Mouse (Mus musculus): ENCODE data around the gene Tle4. TPM values are rescaled to one million over a fixed set of nuclear protein-coding genes. Genes with fewer than 3 reads are reported as not detected.

Tle4 gene
- total and polyA plus RNA-seq, 2 experiments from 2014 or later: 22.9 to 82.7 TPM

- H3K36me3 ChIP-seq (ENCODE audit: insufficient read depth): no peaks in the 10 kb centered on the region
- H3K4me2 ChIP-seq (ENCODE audit: low read depth): no peak overlapping the region
- no peaks in the 10 kb centered on the region for H3K4me1 ChIP-seq (ENCODE audit: insufficient read depth)
- no peak for TF ChIP-seq CTCF (IDR thresholded peaks at IDR 0.05; ENCODE audit: low read depth)
- WGBS: 92% methylated on average over 8 of the region's 8 CpGs
- no peak overlapping the region for H3K9ac ChIP-seq
- H3K27ac ChIP-seq (ENCODE audit: low read depth, low read length): no peak overlapping the region
- H3K27me3 ChIP-seq (ENCODE audit: insufficient read depth, low read length): no peaks in the 10 kb centered on the region
- no peak overlapping the region for H3K4me3 ChIP-seq (ENCODE audit: low read depth, low read length)
- DNase-seq (no peak), ATAC-seq (no peak)
- H3K9me3 ChIP-seq (ENCODE audit: low read length): no peaks in the 10 kb centered on the region
Measured at GRCm38 (mm10) chr19:14547133-14547842, 50.6 kb downstream of the Tle4 start.

- H3K9me3 ChIP-seq (ENCODE audit: low read length): no peaks in the 10 kb centered on the region
- no peak overlapping the region for H3K4me3 ChIP-seq (ENCODE audit: low read depth, low read length)
- no peak overlapping the region for H3K9ac ChIP-seq
- DNase-seq (no peak), ATAC-seq (no peak)
- 79% methylated on average over 1 of the region's 1 CpGs for WGBS
- no peaks in the 10 kb centered on the region for H3K4me1 ChIP-seq (ENCODE audit: insufficient read depth)
- no peak overlapping the region for H3K4me2 ChIP-seq (ENCODE audit: low read depth)
- no peaks in the 10 kb centered on the region for H3K27me3 ChIP-seq (ENCODE audit: insufficient read depth, low read length)
- no peak overlapping the region for H3K27ac ChIP-seq (ENCODE audit: low read depth, low read length)
- no peak for TF ChIP-seq CTCF (IDR thresholded peaks at IDR 0.05; ENCODE audit: low read depth)
- no peaks in the 10 kb centered on the region for H3K36me3 ChIP-seq (ENCODE audit: insufficient read depth)
Measured at GRCm38 (mm10) chr19:14545485-14545884, 52.4 kb downstream of the Tle4 start.

GRCm38 (mm10) chr19:14543305-14543704 is 54.5 kb downstream of the Tle4 start:
- no peak for DNase-seq
- Histone ChIP-seq H3K36me3 (ENCODE audit: insufficient read depth) (no peaks in the 10 kb centered on the region), H3K27ac (ENCODE audit: low read depth, low read length) (no peak overlapping the region), H3K9ac (no peak overlapping the region), H3K4me3 (ENCODE audit: low read depth, low read length) (no peak overlapping the region), H3K9me3 (ENCODE audit: low read length) (no peaks in the 10 kb centered on the region), H3K4me1 (ENCODE audit: insufficient read depth) (no peaks in the 10 kb centered on the region), H3K4me2 (ENCODE audit: low read depth) (no peak overlapping the region), H3K27me3 (ENCODE audit: insufficient read depth, low read length) (no peaks in the 10 kb centered on the region)
- ATAC-seq: no peak
- WGBS: 48% methylated on average over 1 of the region's 1 CpGs
- TF ChIP-seq CTCF (IDR thresholded peaks at IDR 0.05; ENCODE audit: low read depth): no peak

GRCm38 (mm10) chr19:14540678-14541077 is 57.2 kb downstream of the Tle4 start:
- Histone ChIP-seq H3K36me3 (ENCODE audit: insufficient read depth) (no peaks in the 10 kb centered on the region), H3K4me1 (ENCODE audit: insufficient read depth) (no peaks in the 10 kb centered on the region), H3K9ac (no peak overlapping the region), H3K27me3 (ENCODE audit: insufficient read depth, low read length) (no peaks in the 10 kb centered on the region), H3K27ac (ENCODE audit: low read depth, low read length) (no peak overlapping the region), H3K9me3 (ENCODE audit: low read length) (no peaks in the 10 kb centered on the region), H3K4me3 (ENCODE audit: low read depth, low read length) (no peak overlapping the region), H3K4me2 (ENCODE audit: low read depth) (no peak overlapping the region)
- 47% methylated on average over 3 of the region's 3 CpGs for WGBS
- TF ChIP-seq CTCF (IDR thresholded peaks at IDR 0.05; ENCODE audit: low read depth): no peak
- no peak; the same call in 1 of the 2 replicates for ATAC-seq
- DNase-seq: no peak

- no peak overlapping the region for H3K4me2 ChIP-seq (ENCODE audit: low read depth)
- ATAC-seq (no peak), DNase-seq (no peak)
- no peak overlapping the region for H3K4me3 ChIP-seq (ENCODE audit: low read depth, low read length)
- H3K4me1 ChIP-seq (ENCODE audit: insufficient read depth): no peaks in the 10 kb centered on the region
- no peak for TF ChIP-seq CTCF (IDR thresholded peaks at IDR 0.05; ENCODE audit: low read depth)
- H3K9ac ChIP-seq: no peak overlapping the region
- H3K27ac ChIP-seq (ENCODE audit: low read depth, low read length): no peak overlapping the region
- H3K36me3 ChIP-seq (ENCODE audit: insufficient read depth): no peaks in the 10 kb centered on the region
- WGBS: 83% methylated on average over 2 of the region's 2 CpGs
- no peaks in the 10 kb centered on the region for H3K27me3 ChIP-seq (ENCODE audit: insufficient read depth, low read length)
- no peaks in the 10 kb centered on the region for H3K9me3 ChIP-seq (ENCODE audit: low read length)
Measured at GRCm38 (mm10) chr19:14536676-14537075, 61.2 kb downstream of the Tle4 start.

- H3K4me1 ChIP-seq (ENCODE audit: insufficient read depth): no peaks in the 10 kb centered on the region
- ATAC-seq (no peak), DNase-seq (no peak)
- no peaks in the 10 kb centered on the region for H3K9me3 ChIP-seq (ENCODE audit: low read length)
- no peaks in the 10 kb centered on the region for H3K27me3 ChIP-seq (ENCODE audit: insufficient read depth, low read length)
- no peaks in the 10 kb centered on the region for H3K36me3 ChIP-seq (ENCODE audit: insufficient read depth)
- no peak for TF ChIP-seq CTCF (IDR thresholded peaks at IDR 0.05; ENCODE audit: low read depth)
- no peak overlapping the region for H3K27ac ChIP-seq (ENCODE audit: low read depth, low read length)
- H3K9ac ChIP-seq: no peak overlapping the region
- H3K4me3 ChIP-seq (ENCODE audit: low read depth, low read length): no peak overlapping the region
- no peak overlapping the region for H3K4me2 ChIP-seq (ENCODE audit: low read depth)
Measured at GRCm38 (mm10) chr19:14534447-14534846, 63.4 kb downstream of the Tle4 start.

GRCm38 (mm10) chr19:14532861-14533260 is 65.0 kb downstream of the Tle4 start:
- H3K9ac ChIP-seq: no peak overlapping the region
- no peaks in the 10 kb centered on the region for H3K27me3 ChIP-seq (ENCODE audit: insufficient read depth, low read length)
- TF ChIP-seq CTCF (IDR thresholded peaks at IDR 0.05; ENCODE audit: low read depth): no peak
- 97% methylated on average over 6 of the region's 6 CpGs for WGBS
- no peaks in the 10 kb centered on the region for H3K4me1 ChIP-seq (ENCODE audit: insufficient read depth)
- no peaks in the 10 kb centered on the region for H3K36me3 ChIP-seq (ENCODE audit: insufficient read depth)
- DNase-seq (no peak), ATAC-seq (no peak)
- H3K4me2 ChIP-seq (ENCODE audit: low read depth): no peak overlapping the region
- no peak overlapping the region for H3K4me3 ChIP-seq (ENCODE audit: low read depth, low read length)
- no peaks in the 10 kb centered on the region for H3K9me3 ChIP-seq (ENCODE audit: low read length)
- H3K27ac ChIP-seq (ENCODE audit: low read depth, low read length): no peak overlapping the region

Data from forebrain, postnatal 0 days (tissue).